Mouse (Mus musculus) cerebellum, postnatal 36 days (tissue): ENCODE measurements around the gene Rbl2.

ENCODE experiments used
- DNase-seq, 2 experiments: peaks; one replicate each; pipeline ENCODE4 v3.0.0; 2021 to 2022; ENCODE audit warnings: mixed read lengths in 2 of 2

Rbl2 gene

GRCm38 (mm10) chr8:91069834-91070233 is at the start of gene Rbl2:
TSS of gene Rbl2 (plus strand) at chr8:91070057.
- DNase-seq, result peak; percentile 96 to 98

GRCm38 (mm10) chr8:91034417-91034816 is 35.4 kb upstream of the Rbl2 start:
- no peak for DNase-seq

GRCm38 (mm10) chr8:91036905-91037304 is 33.0 kb upstream of the Rbl2 start:
- DNase-seq, result no peak

- DNase-seq, result no peak
These were observed 31.2 kb upstream of the Rbl2 start for GRCm38 (mm10) chr8:91038637-91039036.

GRCm38 (mm10) chr8:91046370-91046769 is 23.5 kb upstream of the Rbl2 start:
- no peak for DNase-seq

GRCm38 (mm10) chr8:91051037-91051436 is 18.8 kb upstream of the Rbl2 start:
- peak; percentile 66 to 73 for DNase-seq

- DNase-seq, result no peak
These were observed 15.4 kb upstream of the Rbl2 start for GRCm38 (mm10) chr8:91054418-91054817.

GRCm38 (mm10) chr8:91056848-91057247 is 13.0 kb upstream of the Rbl2 start:
- DNase-seq, result no peak

- no peak for DNase-seq
These were observed 10.7 kb upstream of the Rbl2 start for GRCm38 (mm10) chr8:91059086-91059578.

- no peak for DNase-seq
These were observed 9.9 kb upstream of the Rbl2 start for GRCm38 (mm10) chr8:91059884-91060510.

- no peak for DNase-seq
These were observed 9.0 kb upstream of the Rbl2 start for GRCm38 (mm10) chr8:91060555-91061471.

GRCm38 (mm10) chr8:91065179-91065578 is 4.7 kb upstream of the Rbl2 start:
- DNase-seq, result no peak

GRCm38 (mm10) chr8:91069407-91069806 is 450 bp upstream of the Rbl2 start:
- peak; percentile 25 to 40 for DNase-seq

GRCm38 (mm10) chr8:91070275-91070859 is 510 bp downstream of the Rbl2 start:
- DNase-seq, result peak; percentile 44 to 58

GRCm38 (mm10) chr8:91077077-91077867 is 7.4 kb downstream of the Rbl2 start:
- no peak for DNase-seq

- no peak for DNase-seq
These were observed 9.8 kb downstream of the Rbl2 start for GRCm38 (mm10) chr8:91079678-91080077.

GRCm38 (mm10) chr8:91081911-91082310 is 12.1 kb downstream of the Rbl2 start:
- DNase-seq, result no peak

- DNase-seq, result no peak
These were observed 12.6 kb downstream of the Rbl2 start for GRCm38 (mm10) chr8:91082428-91082827.

GRCm38 (mm10) chr8:91088452-91088851 is 18.6 kb downstream of the Rbl2 start:
- no peak for DNase-seq

- DNase-seq, result no peak
These were observed 19.7 kb downstream of the Rbl2 start for GRCm38 (mm10) chr8:91089601-91090000.

GRCm38 (mm10) chr8:91094135-91094534 is 24.3 kb downstream of the Rbl2 start:
- no peak for DNase-seq

- no peak for DNase-seq
These were observed 28.2 kb downstream of the Rbl2 start for GRCm38 (mm10) chr8:91098106-91098505.

GRCm38 (mm10) chr8:91106271-91106670 is 36.4 kb downstream of the Rbl2 start:
- no peak for DNase-seq
